In genomic region chr11:98938701-98939083, GRCm38 (mm10) we compare ENCODE assay signal across 8 mouse cellular contexts. TPM values are rescaled to one million over a fixed set of nuclear protein-coding genes. Genes with fewer than 3 reads are reported as not detected.
DNase-seq lines count a peak whose midpoint lies in the region; ATAC-seq and TF ChIP-seq lines count a peak whose summit lies in the region.

No protein-coding gene starts in this region.

- H3K27me3 ChIP-seq in heart, adult 2 months (ENCODE audit: control insufficient read depth, insufficient read depth, low read length): no peaks in the 10 kb centered on the region
- H3K27me3 ChIP-seq in ES-Bruce4 (ENCODE audit: control insufficient read depth, insufficient read depth, low read length, poor library complexity, severe bottlenecking): no peaks in the 10 kb centered on the region
- H3K27me3 ChIP-seq in heart, embryonic 16.5 days (ENCODE audit: control insufficient read depth, insufficient read depth, low read length): no peaks in the 10 kb centered on the region

- no peak overlapping the region; the same call in 1 of the 2 replicates for H3K27ac ChIP-seq in heart, adult 2 months
- H3K27ac ChIP-seq in ES-Bruce4 (ENCODE audit: insufficient read depth, low read length) (no peak overlapping the region), macrophage (peak overlapping the region; percentile 34; the same call in 1 of the 2 replicates)
- peak overlapping the region; percentile 92 for H3K27ac ChIP-seq in heart, embryonic 16.5 days (ENCODE audit: low read length)

- intact Hi-C loops in heart, adult 2 months (cut with DNase I): loop anchor here (1.0 kb wide), 1 partner anchor 25 kb away; no protein-coding TSS in a partner anchor
- intact Hi-C loops in heart, postnatal 14 days (cut with DNase I): no loop called here

- H3K9me3 ChIP-seq in ES-Bruce4 (replicated peaks; ENCODE audit: control insufficient read depth, insufficient read depth, low read length, poor library complexity, severe bottlenecking): no peaks in the 10 kb centered on the region
- no peaks in the 10 kb centered on the region for H3K9me3 ChIP-seq in heart, embryonic 16.5 days (replicated peaks; ENCODE audit: control insufficient read depth, low read length)

- H3K4me2 ChIP-seq in heart, embryonic 16.5 days (ENCODE audit: low read depth, low read length): peak overlapping the region; percentile 96

- WGBS in heart, adult 2 months: 46% methylated on average over 7 of the region's 7 CpGs
- 34% methylated on average over 7 of the region's 7 CpGs for WGBS in heart, embryonic 16.5 days
- WGBS in macrophage (ENCODE audit: missing documents): 76% methylated on average over 7 of the region's 7 CpGs

- H3K36me3 ChIP-seq in heart, adult 2 months (ENCODE audit: control insufficient read depth, insufficient read depth, low read length): no peaks in the 10 kb centered on the region
- H3K36me3 ChIP-seq in ES-Bruce4 (ENCODE audit: control insufficient read depth, insufficient read depth, low read length, poor library complexity, severe bottlenecking): no peaks in the 10 kb centered on the region
- H3K36me3 ChIP-seq in heart, embryonic 16.5 days (ENCODE audit: control insufficient read depth, insufficient read depth): 0 out of 2 replicates have a peak, but pooled peaks cover 5% of the 10 kb centered on the region
- no peaks in the 10 kb centered on the region for H3K36me3 ChIP-seq in macrophage (ENCODE audit: inconsistent target)

- no peak for TF ChIP-seq POLR2A in heart, adult 2 months (IDR thresholded peaks at IDR 0.05; ENCODE audit: insufficient read depth, low read depth, low read length)
- no peak for TF ChIP-seq POLR2A in ES-Bruce4 (IDR thresholded peaks at IDR 0.05; ENCODE audit: insufficient read depth, low read length)

- peak overlapping the region; percentile 88 for H3K9ac ChIP-seq in heart, adult 2 months (ENCODE audit: low read depth, low read length)
- peak overlapping the region; percentile 96; the same call in 1 of the 2 replicates for H3K9ac ChIP-seq in ES-Bruce4 (ENCODE audit: low read depth, poor library complexity, severe bottlenecking)
- peak overlapping the region; percentile 93 for H3K9ac ChIP-seq in heart, embryonic 16.5 days (ENCODE audit: low read length)

- peak overlapping the region; percentile 61; the same call in 1 of the 2 replicates for H3K4me3 ChIP-seq in heart, adult 2 months
- H3K4me3 ChIP-seq in ES-Bruce4 (ENCODE audit: low read depth, low read length): peak overlapping the region; percentile 82
- H3K4me3 ChIP-seq in heart, embryonic 16.5 days (ENCODE audit: low read length): peak overlapping the region; percentile 92
- peak overlapping the region; percentile 54 for H3K4me3 ChIP-seq in macrophage (ENCODE audit: inconsistent target)

- H3K4me1 ChIP-seq in heart, adult 2 months (ENCODE audit: control insufficient read depth, insufficient read depth, low read length): peaks cover 35% of the 10 kb centered on the region
- H3K4me1 ChIP-seq in ES-Bruce4 (ENCODE audit: control insufficient read depth, insufficient read depth, low read length): peaks cover 17% of the 10 kb centered on the region
- peaks cover 74% of the 10 kb centered on the region for H3K4me1 ChIP-seq in heart, embryonic 16.5 days (ENCODE audit: control insufficient read depth, insufficient read depth, low read length)

- no peak for DNase-seq in heart, adult 2 months
- no peak for DNase-seq in heart, postnatal 14 days
- no peak for DNase-seq in c-Kit-positive CD71-positive TER-119-positive erythroid progenitor cells, embryonic 14.5 days (ENCODE audit: low spot score)
- no peak for DNase-seq in layer of hippocampus, postnatal 25 days (ENCODE audit: extremely low spot score in 1 of 2, low spot score in 1 of 2)
- DNase-seq in thymus, postnatal 25 days: no peak

- no peak for ATAC-seq in heart, embryonic 16.5 days (replicated peaks; ENCODE audit: extremely low read depth, insufficient read depth, low FRiP score)

- H3K79me2 ChIP-seq in heart, adult 2 months (replicated peaks; ENCODE audit: control insufficient read depth, insufficient read depth, low read length): 0 out of 2 replicates have a peak, but pooled peaks cover 1% of the 10 kb centered on the region
- peaks cover 52% of the 10 kb centered on the region for H3K79me2 ChIP-seq in macrophage (ENCODE audit: inconsistent target)

- TF ChIP-seq CTCF in heart, adult 2 months (IDR thresholded peaks at IDR 0.05): no peak
- no peak for TF ChIP-seq CTCF in ES-Bruce4 (IDR thresholded peaks at IDR 0.05; ENCODE audit: low read depth, low read length)

- no peak for TF ChIP-seq EP300 in heart, adult 2 months (IDR thresholded peaks at IDR 0.05; ENCODE audit: insufficient read depth, low read depth, low read length)
- no peak for TF ChIP-seq EP300 in ES-Bruce4 (IDR thresholded peaks at IDR 0.05; ENCODE audit: insufficient read depth, low read depth, low read length)

RNA-seq across cellular contexts. Expression of gene Rara, which starts 11.1 kb away (rescaled TPM):
- total RNA-seq in heart, adult 2 months (2021): 10 to 100 TPM; 10.1 to 12.8 TPM
- polyA plus RNA-seq in heart, adult 2 months (2012; rRNA removed): 7.1 and 10.9 TPM in 2 replicates
- 10 to 100 TPM; 17.9 to 21.6 TPM for total RNA-seq in heart, postnatal 14 days (2021)
- polyA plus RNA-seq in ES-Bruce4 (2011; ENCODE audit: insufficient read depth, insufficient read length, low read depth, missing spikeins) (23.7 and 26.3 TPM in 2 replicates), macrophage (2018) (13.3 to 17.5 TPM (median 13.4 TPM) in 3 replicates)
- 28.2 and 28.6 TPM in 2 replicates for polyA plus RNA-seq in heart, embryonic 16.5 days (2015; fragmentation: Nextera tagmentation; extraction: Ambion mirVana)
- total RNA-seq in macrophage (2018; cell fraction: chromatin; rRNA removed): 10 to 100 TPM in 20 of 26 experiments, 1 to 10 TPM in 6; 7.0 to 27.6 (median 17.2) TPM
- total RNA-seq in macrophage (2018; cell fraction: cytosol; rRNA removed): 10 to 100 TPM in 24 of 26 experiments, 1 to 10 TPM in 2; 7.8 to 33.7 (median 21.0) TPM
- 10 to 100 TPM in 24 of 26 experiments, 1 to 10 TPM in 2; 6.3 to 35.2 (median 17.9) TPM for total RNA-seq in macrophage (2018; cell fraction: nucleus; rRNA removed)
- total RNA-seq in layer of hippocampus, postnatal 25 days (2021): 10 to 100 TPM; 17.0 to 17.7 TPM

RNA-seq across cellular contexts. Expression of gene Cdc6, which starts 31.1 kb away (rescaled TPM):
- total RNA-seq in heart, adult 2 months (2021): under 1 TPM; 0.13 to 0.32 TPM
- 0.14 and 0.26 TPM in 2 replicates for polyA plus RNA-seq in heart, adult 2 months (2012; rRNA removed)
- total RNA-seq in heart, postnatal 14 days (2021): 1 to 10 TPM in 1 of 2 experiments, under 1 TPM in 1; 0.72 to 2.2 TPM
- 54.3 and 55.8 TPM in 2 replicates for polyA plus RNA-seq in ES-Bruce4 (2011; ENCODE audit: insufficient read depth, insufficient read length, low read depth, missing spikeins)
- polyA plus RNA-seq in heart, embryonic 16.5 days (2015; fragmentation: Nextera tagmentation; extraction: Ambion mirVana): 18.6 and 23.0 TPM in 2 replicates
- 1 to 10 TPM in 20 of 26 experiments, under 1 TPM in 6; 0.25 to 5.5 (median 2.3) TPM for total RNA-seq in macrophage (2018; cell fraction: chromatin; rRNA removed)
- 1 to 10 TPM in 22 of 26 experiments, under 1 TPM in 4; 0.57 to 2.4 (median 1.4) TPM for total RNA-seq in macrophage (2018; cell fraction: cytosol; rRNA removed)
- 10 to 100 TPM in 1 of 26 experiments, 1 to 10 TPM in 23, under 1 TPM in 2; 0.58 to 22.6 (median 1.7) TPM for total RNA-seq in macrophage (2018; cell fraction: nucleus; rRNA removed)
- 0.70 to 13.4 TPM (median 2.2 TPM) in 3 replicates for polyA plus RNA-seq in macrophage (2018)
- total RNA-seq in layer of hippocampus, postnatal 25 days (2021): under 1 TPM; 0.54 to 0.94 TPM

RNA-seq across cellular contexts. Expression of gene Gjd3, which starts 44.1 kb away (rescaled TPM):
- total RNA-seq in heart, adult 2 months (2021): under 1 TPM; 0.27 to 0.31 TPM
- 0.94 and 1.6 TPM in 2 replicates for polyA plus RNA-seq in heart, adult 2 months (2012; rRNA removed)
- 1 to 10 TPM; 1.5 to 2.0 TPM for total RNA-seq in heart, postnatal 14 days (2021)
- not detected in 2 replicates for polyA plus RNA-seq in ES-Bruce4 (2011; ENCODE audit: insufficient read depth, insufficient read length, low read depth, missing spikeins)
- polyA plus RNA-seq in heart, embryonic 16.5 days (2015; fragmentation: Nextera tagmentation; extraction: Ambion mirVana): 4.1 and 4.5 TPM in 2 replicates
- total RNA-seq in macrophage (2018; cell fraction: chromatin; rRNA removed): not detected
- not detected for total RNA-seq in macrophage (2018; cell fraction: cytosol; rRNA removed)
- total RNA-seq in macrophage (2018; cell fraction: nucleus; rRNA removed): not detected
- not detected in 3 replicates for polyA plus RNA-seq in macrophage (2018)
- 1 to 10 TPM; 1.5 to 2.3 TPM for total RNA-seq in layer of hippocampus, postnatal 25 days (2021)

Comparison
In these comparisons a context has a peak if more than half of its experiments do, and no peak if none do; other contexts are left out.
1. H3K27ac ChIP-seq: peak in heart, embryonic 16.5 days (single experiment) and macrophage (single experiment); none in heart, adult 2 months (single experiment) and ES-Bruce4 (single experiment).
2. Peak in every context shown above with its lines, with median percentiles within 50 percentile points of each other: H3K4me3 ChIP-seq and H3K9ac ChIP-seq.